Mouse (Mus musculus) heart, postnatal 36 days (tissue): ENCODE measurements at regions not wholly inside any gene's neighbourhood (a gene's known extent, or its start where the extent isn't known, plus 50 kb on each side); places are given as distances from the start of the nearest gene placed in this dataset.

Experiments used
- DNase-seq, 2 experiments: peaks; one replicate each; pipeline ENCODE4 v3.0.0; 2021 to 2022
- intact Hi-C: fragments of 180-260 bp; cut with DNase I; formaldehyde crosslinking; loops from one replicate; pipeline ENCODE4 v1.15.1; 2025

- intact Hi-C loops = no loop called here
- DNase-seq = no peak
These were observed 233.8 kb upstream of the Gm26657 start for GRCm38 (mm10) chr4:56506067-56506466.

- intact Hi-C loops = loop anchor here (1.0 to 10.0 kb wide), 5 partner anchors 192 to 1014 kb away; partner anchors contain the start of gene Klf4
These were observed 247.2 kb upstream of the Gm26657 start for GRCm38 (mm10) chr4:56492537-56493221.

GRCm38 (mm10) chr4:56489361-56489760 is 250.5 kb upstream of the Gm26657 start:
- intact Hi-C loops = no loop called here
- no peak for DNase-seq

More at GRCm38 (mm10) chr4:56492537-56493221, 247.2 kb upstream of the Gm26657 start:
- peak; percentile 43 to 57 for DNase-seq

GRCm38 (mm10) chr4:56483708-56484107 is 256.2 kb upstream of the Gm26657 start:
- DNase-seq = no peak
- intact Hi-C loops = no loop called here

GRCm38 (mm10) chr4:56456788-56457187 is 283.1 kb upstream of the Gm26657 start:
- no peak for DNase-seq
- intact Hi-C loops = no loop called here

- intact Hi-C loops = no loop called here
- no peak for DNase-seq
These were observed 318.3 kb upstream of the Gm26657 start for GRCm38 (mm10) chr4:56421575-56421974.

- DNase-seq = no peak
- intact Hi-C loops = no loop called here
These were observed 320.6 kb upstream of the Gm26657 start for GRCm38 (mm10) chr4:56419122-56419913.

GRCm38 (mm10) chr4:56411024-56411636 is 328.7 kb upstream of the Gm26657 start:
- DNase-seq = no peak
- intact Hi-C loops = no loop called here

GRCm38 (mm10) chr4:56393793-56394192 is 346.1 kb upstream of the Gm26657 start:
- intact Hi-C loops = no loop called here
- no peak for DNase-seq

GRCm38 (mm10) chr4:56387051-56387450 is 352.8 kb upstream of the Gm26657 start:
- DNase-seq = peak; percentile 11 to 21
- intact Hi-C loops = no loop called here

- DNase-seq = no peak
- intact Hi-C loops = no loop called here
These were observed 364.1 kb upstream of the Gm26657 start for GRCm38 (mm10) chr4:56375745-56376144.

GRCm38 (mm10) chr4:56374466-56374865 is 365.4 kb upstream of the Gm26657 start:
- DNase-seq = no peak
- intact Hi-C loops = no loop called here

- intact Hi-C loops = no loop called here
- no peak for DNase-seq
These were observed 366.1 kb upstream of the Gm26657 start for GRCm38 (mm10) chr4:56373746-56374145.

- intact Hi-C loops = no loop called here
These were observed 366.7 kb upstream of the Gm26657 start for GRCm38 (mm10) chr4:56373167-56373566.

GRCm38 (mm10) chr4:56372711-56373110 is 367.2 kb upstream of the Gm26657 start:
- DNase-seq = no peak
- intact Hi-C loops = no loop called here

More at GRCm38 (mm10) chr4:56373167-56373566, 366.7 kb upstream of the Gm26657 start:
- no peak for DNase-seq

GRCm38 (mm10) chr4:56364594-56364993 is 375.3 kb upstream of the Gm26657 start:
- DNase-seq = no peak
- intact Hi-C loops = loop anchor here (5.0 kb wide), 3 partner anchors 142 to 832 kb away; partner anchors contain the start of gene Klf4

GRCm38 (mm10) chr4:56362121-56362520 is 377.7 kb upstream of the Gm26657 start:
- intact Hi-C loops = loop anchor here (2.0 to 5.0 kb wide), 4 partner anchors 140 to 847 kb away; partner anchors contain the start of gene Klf4
- no peak for DNase-seq

- intact Hi-C loops = no loop called here
These were observed 390.7 kb upstream of the Gm26657 start for GRCm38 (mm10) chr4:56349216-56349615.

GRCm38 (mm10) chr4:56325156-56325555 is 414.7 kb upstream of the Gm26657 start:
- intact Hi-C loops = no loop called here
- no peak for DNase-seq

More at GRCm38 (mm10) chr4:56349216-56349615, 390.7 kb upstream of the Gm26657 start:
- DNase-seq = no peak

GRCm38 (mm10) chr4:56319134-56319533 is 420.7 kb upstream of the Gm26657 start:
- DNase-seq = no peak
- intact Hi-C loops = no loop called here

GRCm38 (mm10) chr4:56305664-56306330 is 434.1 kb upstream of the Gm26657 start:
- intact Hi-C loops = no loop called here
- no peak for DNase-seq
